Mouse (Mus musculus): ENCODE data around the gene Fahd1. TPM values are rescaled to one million over a fixed set of nuclear protein-coding genes. Genes with fewer than 3 reads are reported as not detected.

Gene Fahd1
- polyA plus RNA-seq, 1 experiment, result 11.2 TPM

- peak within 1 kb of the TSS; percentile 68 for H3K9ac ChIP-seq (ENCODE audit: low read depth, poor library complexity, severe bottlenecking)
- H3K36me3 ChIP-seq (ENCODE audit: control insufficient read depth, insufficient read depth, low read length, poor library complexity, severe bottlenecking), result peaks cover 3% of the 10 kb centered on the region; the same call in 1 of the 2 replicates
- H3K4me1 ChIP-seq (ENCODE audit: control insufficient read depth, insufficient read depth, low read length), result no peaks in the 10 kb centered on the region
- H3K9me3 ChIP-seq (replicated peaks; ENCODE audit: control insufficient read depth, insufficient read depth, low read length, poor library complexity, severe bottlenecking), result no peaks in the 10 kb centered on the region
- no peaks in the 10 kb centered on the region for H3K27me3 ChIP-seq (ENCODE audit: control insufficient read depth, insufficient read depth, low read length, poor library complexity, severe bottlenecking)
- peak within 1 kb of the TSS; percentile 69 for H3K27ac ChIP-seq (ENCODE audit: insufficient read depth, low read length)
- TF ChIP-seq POLR2A (IDR thresholded peaks at IDR 0.05; ENCODE audit: insufficient read depth, low read length) (peak; percentile 19), EP300 (IDR thresholded peaks at IDR 0.05; ENCODE audit: insufficient read depth, low read depth, low read length) (0 out of 2 replicates have a peak, but pooled peaks have one; percentile 5), CTCF (IDR thresholded peaks at IDR 0.05; ENCODE audit: low read depth, low read length) (no peak)
- H3K4me3 ChIP-seq (ENCODE audit: low read depth, low read length), result peak within 1 kb of the TSS; percentile 92
Measured at GRCm38 (mm10) chr17:24896241-24896992, 46.3 kb upstream of the Fahd1 start, which contains the start of gene Nme3. Nme3 (plus strand) TSS chr17:24896500.

- no peaks in the 10 kb centered on the region for H3K9me3 ChIP-seq (replicated peaks; ENCODE audit: control insufficient read depth, insufficient read depth, low read length, poor library complexity, severe bottlenecking)
- no peak overlapping the region; the same call in 1 of the 2 replicates for H3K27ac ChIP-seq (ENCODE audit: insufficient read depth, low read length)
- H3K36me3 ChIP-seq (ENCODE audit: control insufficient read depth, insufficient read depth, low read length, poor library complexity, severe bottlenecking), result peaks cover under 1% of the 10 kb centered on the region; the same call in 1 of the 2 replicates
- peak overlapping the region; percentile 77 for H3K4me3 ChIP-seq (ENCODE audit: low read depth, low read length)
- peak overlapping the region; percentile 68 for H3K9ac ChIP-seq (ENCODE audit: low read depth, poor library complexity, severe bottlenecking)
- TF ChIP-seq EP300 (IDR thresholded peaks at IDR 0.05; ENCODE audit: insufficient read depth, low read depth, low read length) (no peak), POLR2A (IDR thresholded peaks at IDR 0.05; ENCODE audit: insufficient read depth, low read length) (no peak), CTCF (IDR thresholded peaks at IDR 0.05; ENCODE audit: low read depth, low read length) (no peak)
- H3K27me3 ChIP-seq (ENCODE audit: control insufficient read depth, insufficient read depth, low read length, poor library complexity, severe bottlenecking), result no peaks in the 10 kb centered on the region
- H3K4me1 ChIP-seq (ENCODE audit: control insufficient read depth, insufficient read depth, low read length), result no peaks in the 10 kb centered on the region
Measured at GRCm38 (mm10) chr17:24895571-24896240, 45.5 kb upstream of the Fahd1 start.

- TF ChIP-seq EP300 (IDR thresholded peaks at IDR 0.05; ENCODE audit: insufficient read depth, low read depth, low read length) (0 out of 2 replicates have a peak, but pooled peaks have one; percentile 9), POLR2A (IDR thresholded peaks at IDR 0.05; ENCODE audit: insufficient read depth, low read length) (peak; percentile 17), CTCF (IDR thresholded peaks at IDR 0.05; ENCODE audit: low read depth, low read length) (no peak)
- Histone ChIP-seq H3K4me3 (ENCODE audit: low read depth, low read length) (peak within 1 kb of the TSS; percentile 77), H3K9me3 (replicated peaks; ENCODE audit: control insufficient read depth, insufficient read depth, low read length, poor library complexity, severe bottlenecking) (no peaks in the 10 kb centered on the region), H3K27ac (ENCODE audit: insufficient read depth, low read length) (no peak within 1 kb of the TSS), H3K36me3 (ENCODE audit: control insufficient read depth, insufficient read depth, low read length, poor library complexity, severe bottlenecking) (no peaks in the 10 kb centered on the region), H3K4me1 (ENCODE audit: control insufficient read depth, insufficient read depth, low read length) (no peaks in the 10 kb centered on the region), H3K9ac (ENCODE audit: low read depth, poor library complexity, severe bottlenecking) (peak within 1 kb of the TSS; percentile 68), H3K27me3 (ENCODE audit: control insufficient read depth, insufficient read depth, low read length, poor library complexity, severe bottlenecking) (no peaks in the 10 kb centered on the region)
Measured at GRCm38 (mm10) chr17:24894995-24895547, 44.9 kb upstream of the Fahd1 start, which contains the start of the genes Eme2 and Mrps34. Eme2 (minus strand) TSS chr17:24895087. Mrps34 (plus strand) TSS chr17:24895116.

- peak overlapping the region; percentile 77 for H3K4me3 ChIP-seq (ENCODE audit: low read depth, low read length)
- H3K36me3 ChIP-seq (ENCODE audit: control insufficient read depth, insufficient read depth, low read length, poor library complexity, severe bottlenecking), result no peaks in the 10 kb centered on the region
- no peaks in the 10 kb centered on the region for H3K9me3 ChIP-seq (replicated peaks; ENCODE audit: control insufficient read depth, insufficient read depth, low read length, poor library complexity, severe bottlenecking)
- no peaks in the 10 kb centered on the region for H3K27me3 ChIP-seq (ENCODE audit: control insufficient read depth, insufficient read depth, low read length, poor library complexity, severe bottlenecking)
- H3K4me1 ChIP-seq (ENCODE audit: control insufficient read depth, insufficient read depth, low read length), result no peaks in the 10 kb centered on the region
- peak overlapping the region; percentile 68 for H3K9ac ChIP-seq (ENCODE audit: low read depth, poor library complexity, severe bottlenecking)
- TF ChIP-seq CTCF (IDR thresholded peaks at IDR 0.05; ENCODE audit: low read depth, low read length), result no peak
- no peak for TF ChIP-seq EP300 (IDR thresholded peaks at IDR 0.05; ENCODE audit: insufficient read depth, low read depth, low read length)
- TF ChIP-seq POLR2A (IDR thresholded peaks at IDR 0.05; ENCODE audit: insufficient read depth, low read length), result no peak
- H3K27ac ChIP-seq (ENCODE audit: insufficient read depth, low read length), result no peak overlapping the region
Measured at GRCm38 (mm10) chr17:24894061-24894994, 44.2 kb upstream of the Fahd1 start.

- H3K27me3 ChIP-seq (ENCODE audit: control insufficient read depth, insufficient read depth, low read length, poor library complexity, severe bottlenecking), result no peaks in the 10 kb centered on the region
- no peaks in the 10 kb centered on the region for H3K36me3 ChIP-seq (ENCODE audit: control insufficient read depth, insufficient read depth, low read length, poor library complexity, severe bottlenecking)
- no peaks in the 10 kb centered on the region for H3K4me1 ChIP-seq (ENCODE audit: control insufficient read depth, insufficient read depth, low read length)
- H3K9ac ChIP-seq (ENCODE audit: low read depth, poor library complexity, severe bottlenecking), result no peak overlapping the region
- H3K4me3 ChIP-seq (ENCODE audit: low read depth, low read length), result no peak overlapping the region
- no peaks in the 10 kb centered on the region for H3K9me3 ChIP-seq (replicated peaks; ENCODE audit: control insufficient read depth, insufficient read depth, low read length, poor library complexity, severe bottlenecking)
- TF ChIP-seq POLR2A (IDR thresholded peaks at IDR 0.05; ENCODE audit: insufficient read depth, low read length) (no peak), CTCF (IDR thresholded peaks at IDR 0.05; ENCODE audit: low read depth, low read length) (no peak), EP300 (IDR thresholded peaks at IDR 0.05; ENCODE audit: insufficient read depth, low read depth, low read length) (no peak)
- H3K27ac ChIP-seq (ENCODE audit: insufficient read depth, low read length), result no peak overlapping the region
Measured at GRCm38 (mm10) chr17:24893276-24893675, 43.1 kb upstream of the Fahd1 start.

All from ES-Bruce4 (cell line).